Mouse (Mus musculus): ENCODE data around the gene Prss53. TPM values are rescaled to one million over a fixed set of nuclear protein-coding genes. Genes with fewer than 3 reads are reported as not detected.

Gene Prss53
- 1.1 and 1.4 TPM in 2 replicates for polyA plus RNA-seq (2015; fragmentation: Nextera tagmentation; extraction: Ambion mirVana)

DNA sequence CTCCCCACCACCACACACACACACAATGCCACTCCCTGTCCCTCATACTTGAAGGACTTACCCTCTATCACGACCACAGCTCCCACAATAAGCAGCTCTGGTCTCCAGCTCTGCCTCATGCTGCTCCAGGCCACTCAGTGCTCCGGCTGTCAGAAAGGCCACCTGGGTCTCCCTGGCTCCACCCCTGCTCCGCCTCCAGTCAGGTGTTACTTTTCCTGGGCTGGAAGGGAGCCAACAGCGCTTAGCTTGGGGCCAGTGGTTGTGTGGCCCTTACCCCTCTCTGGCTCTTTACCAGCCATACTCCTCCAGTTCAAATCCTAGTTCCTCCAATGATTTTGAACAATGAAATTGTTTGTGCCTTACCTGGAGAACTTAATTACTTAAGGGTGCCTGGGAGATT lies at the start of gene Prss53:
Gene Prss53 (minus strand): TSS at position 173 of the 400 bp plus-strand sequence.
- Histone ChIP-seq H3K9me3 (no peaks in the 10 kb centered on the region), H3K4me2 (no peak within 1 kb of the TSS), H3K4me1 (peaks cover 16% of the 10 kb centered on the region), H3K9ac (no peak within 1 kb of the TSS), H3K27ac (no peak within 1 kb of the TSS), H3K27me3 (no peaks in the 10 kb centered on the region), H3K4me3 (no peak within 1 kb of the TSS), H3K36me3 (peaks cover 50% of the 10 kb centered on the region)
- 26% methylated on average over 4 of the region's 4 CpGs for WGBS
- no peak for ATAC-seq (ENCODE audit: borderline replicate concordance, extremely low read depth, low FRiP score, low TSS enrichment)

DNA sequence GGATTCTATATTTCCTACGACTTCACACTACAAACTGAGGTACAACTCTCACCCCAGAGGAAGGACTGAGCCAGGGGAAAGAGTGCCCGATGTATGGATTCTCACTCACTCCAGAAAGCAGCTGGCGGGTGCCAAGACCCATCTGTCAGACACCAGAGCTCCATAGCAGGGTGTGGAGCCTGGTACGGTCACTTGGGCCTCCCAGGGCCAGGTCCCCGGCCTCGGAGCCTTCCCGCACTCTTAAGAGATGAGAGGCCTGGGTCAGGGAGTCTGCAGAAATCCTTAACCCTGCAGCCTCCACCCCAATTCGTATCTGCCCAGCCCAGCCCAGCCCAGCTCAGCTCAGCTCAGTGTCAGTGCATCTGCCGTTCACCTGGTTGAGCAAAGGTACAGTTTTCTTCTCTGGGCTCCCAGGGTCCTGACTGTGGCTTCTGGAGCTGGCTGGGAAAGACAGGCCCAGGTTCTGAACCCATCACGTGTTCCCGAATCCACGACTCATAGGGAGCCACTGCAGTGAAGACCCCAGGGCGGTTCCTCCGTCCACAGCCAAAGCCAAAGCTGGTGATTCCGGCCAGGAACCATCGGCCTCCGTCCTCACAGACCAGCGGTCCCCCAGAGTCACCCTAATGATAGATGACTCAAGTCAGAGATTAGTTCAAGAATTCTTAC lies 45.6 kb upstream of the Prss53 start:
- no peaks in the 10 kb centered on the region for H3K9me3 ChIP-seq
- no peaks in the 10 kb centered on the region for H3K27me3 ChIP-seq
- H3K27ac ChIP-seq: peak overlapping the region; percentile 71
- WGBS: 51% methylated on average over 18 of the region's 18 CpGs
- peak overlapping the region; percentile 73 for H3K4me3 ChIP-seq
- H3K4me1 ChIP-seq: peaks cover 40% of the 10 kb centered on the region
- peak overlapping the region; percentile 97 for H3K4me2 ChIP-seq
- peak overlapping the region; percentile 78 for H3K9ac ChIP-seq
- H3K36me3 ChIP-seq: no peaks in the 10 kb centered on the region
- no peak for ATAC-seq (ENCODE audit: borderline replicate concordance, extremely low read depth, low FRiP score, low TSS enrichment)

- H3K9me3 ChIP-seq: no peaks in the 10 kb centered on the region
- WGBS: under 1% methylated on average over 38 of the region's 38 CpGs
- H3K9ac ChIP-seq: peak overlapping the region; percentile 78
- no peaks in the 10 kb centered on the region for H3K27me3 ChIP-seq
- H3K4me3 ChIP-seq: peak overlapping the region; percentile 73
- peaks cover 45% of the 10 kb centered on the region for H3K4me1 ChIP-seq
- ATAC-seq (ENCODE audit: borderline replicate concordance, extremely low read depth, low FRiP score, low TSS enrichment): peak; percentile 14
- peak overlapping the region; percentile 71 for H3K27ac ChIP-seq
- H3K4me2 ChIP-seq: peak overlapping the region; percentile 97
- no peaks in the 10 kb centered on the region for H3K36me3 ChIP-seq
These were observed 45.0 kb upstream of the Prss53 start for GRCm38 (mm10) chr7:127935748-127936159.

GRCm38 (mm10) chr7:127935028-127935722 lies 44.4 kb upstream of the Prss53 start:
- Histone ChIP-seq H3K27ac (peak overlapping the region; percentile 72), H3K36me3 (no peaks in the 10 kb centered on the region), H3K4me2 (peak overlapping the region; percentile 97), H3K4me1 (peaks cover 51% of the 10 kb centered on the region), H3K9ac (peak overlapping the region; percentile 78), H3K27me3 (peaks cover 4% of the 10 kb centered on the region), H3K9me3 (no peaks in the 10 kb centered on the region), H3K4me3 (peak overlapping the region; percentile 73)
- ATAC-seq (ENCODE audit: borderline replicate concordance, extremely low read depth, low FRiP score, low TSS enrichment): peak; percentile 93
- 6% methylated on average over 32 of the region's 32 CpGs for WGBS

- Histone ChIP-seq H3K4me1 (peaks cover 53% of the 10 kb centered on the region), H3K27ac (0 out of 2 replicates have a peak overlapping the region, but pooled peaks have one; percentile 96), H3K27me3 (peaks cover 13% of the 10 kb centered on the region), H3K9me3 (no peaks in the 10 kb centered on the region), H3K4me3 (no peak overlapping the region), H3K36me3 (no peaks in the 10 kb centered on the region), H3K4me2 (no peak overlapping the region), H3K9ac (no peak overlapping the region)
- no peak for ATAC-seq (ENCODE audit: borderline replicate concordance, extremely low read depth, low FRiP score, low TSS enrichment)
- 80% methylated on average over 5 of the region's 5 CpGs for WGBS
These were observed 43.3 kb upstream of the Prss53 start for GRCm38 (mm10) chr7:127934075-127934474.

- Histone ChIP-seq H3K4me3 (0 out of 2 replicates have a peak overlapping the region, but pooled peaks have one; percentile 5), H3K27me3 (peaks cover 20% of the 10 kb centered on the region), H3K9ac (no peak overlapping the region; the same call in 1 of the 2 replicates), H3K27ac (peak overlapping the region; percentile 96), H3K9me3 (no peaks in the 10 kb centered on the region), H3K4me1 (peaks cover 54% of the 10 kb centered on the region), H3K36me3 (no peaks in the 10 kb centered on the region), H3K4me2 (peak overlapping the region; percentile 31)
- WGBS: 23% methylated on average over 13 of the region's 13 CpGs
- no peak for ATAC-seq (ENCODE audit: borderline replicate concordance, extremely low read depth, low FRiP score, low TSS enrichment)
These were observed 41.7 kb upstream of the Prss53 start for GRCm38 (mm10) chr7:127932273-127933031.

DNA sequence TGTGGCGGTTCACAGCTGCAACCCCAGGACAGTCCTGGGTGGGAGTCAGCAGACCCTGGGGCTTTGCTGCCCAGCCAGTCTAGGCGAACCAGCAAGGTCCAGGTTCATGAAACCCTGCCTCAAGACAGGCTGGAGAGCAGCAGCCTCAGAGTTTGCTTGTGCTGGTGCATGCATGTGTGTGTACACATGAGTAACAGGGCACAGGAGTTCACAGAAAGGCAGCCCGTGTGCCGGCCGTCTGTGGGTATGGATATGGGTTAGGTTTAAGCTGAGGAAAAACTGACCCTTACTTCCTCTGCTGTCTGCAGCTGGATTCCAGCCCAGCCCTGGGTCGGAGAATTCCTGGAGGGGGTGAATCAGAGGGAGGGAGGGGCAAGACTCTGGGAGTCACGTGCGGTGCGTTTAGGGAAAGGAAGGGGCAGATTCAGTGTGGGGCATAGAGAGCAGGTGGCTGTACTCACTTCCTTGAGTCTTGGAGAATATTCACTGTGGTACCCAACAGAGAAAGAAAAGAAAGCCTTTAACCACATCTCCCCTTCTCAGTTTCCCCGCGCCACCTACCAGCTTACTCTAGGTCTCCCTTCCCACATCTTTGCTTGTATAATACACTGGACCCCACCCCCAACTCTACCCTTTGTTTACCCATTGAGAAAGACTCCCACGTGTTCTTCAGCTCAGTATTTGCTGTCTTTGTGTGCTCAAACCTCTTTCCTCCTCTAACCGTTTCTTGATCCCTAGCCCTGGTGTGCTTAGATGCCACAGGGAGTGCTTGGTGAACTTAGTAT lies 40.8 kb upstream of the Prss53 start:
- H3K27ac ChIP-seq: peak overlapping the region; percentile 96
- peaks cover 5% of the 10 kb centered on the region; the same call in 1 of the 2 replicates for H3K36me3 ChIP-seq
- H3K4me1 ChIP-seq: peaks cover 62% of the 10 kb centered on the region
- ATAC-seq (ENCODE audit: borderline replicate concordance, extremely low read depth, low FRiP score, low TSS enrichment): 0 out of 2 replicates have a peak, but pooled peaks have one; percentile 19
- no peaks in the 10 kb centered on the region for H3K9me3 ChIP-seq
- peaks cover 20% of the 10 kb centered on the region for H3K27me3 ChIP-seq
- 21% methylated on average over 13 of the region's 13 CpGs for WGBS
- 0 out of 2 replicates have a peak overlapping the region, but pooled peaks have one; percentile 5 for H3K4me3 ChIP-seq
- H3K4me2 ChIP-seq: peak overlapping the region; percentile 31
- H3K9ac ChIP-seq: peak overlapping the region; percentile 14; the same call in 1 of the 2 replicates

DNA sequence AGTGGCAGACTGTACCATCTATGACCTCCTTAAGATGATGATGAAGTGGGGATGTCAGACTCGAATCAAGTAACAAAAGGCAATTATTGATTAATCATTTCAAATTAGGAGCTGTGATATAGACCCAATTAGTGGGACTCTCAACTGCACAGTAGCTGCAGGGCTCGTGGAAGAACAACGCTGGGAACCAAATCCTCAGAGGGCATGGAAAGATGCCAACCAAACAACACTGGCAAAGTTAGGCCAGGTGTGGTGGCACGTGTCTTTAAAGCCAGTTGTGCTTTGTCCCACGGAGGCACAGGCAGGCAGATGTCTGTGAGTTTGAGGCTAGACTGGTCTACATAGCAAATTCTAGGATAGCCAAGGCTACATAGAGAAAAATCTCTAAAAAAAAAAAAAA lies 39.9 kb upstream of the Prss53 start:
- H3K36me3 ChIP-seq: peaks cover 10% of the 10 kb centered on the region; the same call in 1 of the 2 replicates
- peak overlapping the region; percentile 50 for H3K4me2 ChIP-seq
- peak overlapping the region; percentile 96 for H3K27ac ChIP-seq
- peaks cover 20% of the 10 kb centered on the region for H3K27me3 ChIP-seq
- no peak for ATAC-seq (ENCODE audit: borderline replicate concordance, extremely low read depth, low FRiP score, low TSS enrichment)
- WGBS: 51% methylated on average over 5 of the region's 5 CpGs
- no peaks in the 10 kb centered on the region for H3K9me3 ChIP-seq
- no peak overlapping the region for H3K9ac ChIP-seq
- H3K4me1 ChIP-seq: peaks cover 64% of the 10 kb centered on the region
- H3K4me3 ChIP-seq: no peak overlapping the region

DNA sequence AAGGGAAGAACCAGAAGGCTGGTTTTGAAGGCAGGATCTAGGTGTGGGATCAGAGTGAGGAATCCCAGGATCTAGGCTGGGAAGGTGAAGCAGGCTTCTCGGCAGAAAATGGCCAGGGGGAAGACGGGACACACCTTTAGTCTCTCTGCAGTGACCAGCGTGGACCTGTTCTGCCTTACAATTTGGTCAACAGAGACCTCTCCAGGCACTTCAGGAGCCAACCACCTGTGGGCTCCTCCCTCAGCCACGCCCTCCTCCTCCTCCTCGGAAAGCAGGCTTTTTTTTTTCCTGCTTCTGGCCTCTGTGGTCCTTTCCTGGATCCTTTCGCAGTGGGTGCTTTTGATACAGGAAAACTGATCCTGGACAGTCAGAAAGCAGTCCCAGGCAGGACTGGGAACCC lies 39.2 kb upstream of the Prss53 start, which contains the start of gene Prss8:
Gene Prss8 (minus strand): TSS at position 182 of the 400 bp plus-strand sequence.
- Histone ChIP-seq H3K27ac (peak within 1 kb of the TSS; percentile 96), H3K27me3 (peaks cover 20% of the 10 kb centered on the region), H3K4me3 (peak within 1 kb of the TSS; percentile 49), H3K9me3 (no peaks in the 10 kb centered on the region), H3K4me2 (peak within 1 kb of the TSS; percentile 50), H3K9ac (peak within 1 kb of the TSS; percentile 59), H3K4me1 (peaks cover 65% of the 10 kb centered on the region), H3K36me3 (peaks cover 17% of the 10 kb centered on the region; the same call in 1 of the 2 replicates)
- ATAC-seq (ENCODE audit: borderline replicate concordance, extremely low read depth, low FRiP score, low TSS enrichment): no peak
- 12% methylated on average over 6 of the region's 6 CpGs for WGBS

- peak overlapping the region; percentile 49 for H3K4me3 ChIP-seq
- peaks cover 20% of the 10 kb centered on the region for H3K27me3 ChIP-seq
- H3K27ac ChIP-seq: peak overlapping the region; percentile 96
- WGBS: 26% methylated on average over 5 of the region's 5 CpGs
- ATAC-seq (ENCODE audit: borderline replicate concordance, extremely low read depth, low FRiP score, low TSS enrichment): no peak
- peak overlapping the region; percentile 50 for H3K4me2 ChIP-seq
- no peaks in the 10 kb centered on the region for H3K9me3 ChIP-seq
- H3K36me3 ChIP-seq: peaks cover 26% of the 10 kb centered on the region; the same call in 1 of the 2 replicates
- peak overlapping the region; percentile 59 for H3K9ac ChIP-seq
- peaks cover 67% of the 10 kb centered on the region for H3K4me1 ChIP-seq
These were observed 37.8 kb upstream of the Prss53 start for GRCm38 (mm10) chr7:127928596-127928995.

- Histone ChIP-seq H3K27ac (peak overlapping the region; percentile 96), H3K9ac (peak overlapping the region; percentile 29; the same call in 1 of the 2 replicates)
These were observed 37.0 kb upstream of the Prss53 start for GRCm38 (mm10) chr7:127927726-127928125.

More at GRCm38 (mm10) chr7:127927726-127928125, 37.0 kb upstream of the Prss53 start:
- WGBS: 77% methylated on average over 11 of the region's 11 CpGs
- Histone ChIP-seq H3K36me3 (peaks cover 30% of the 10 kb centered on the region), H3K9me3 (no peaks in the 10 kb centered on the region), H3K4me1 (peaks cover 69% of the 10 kb centered on the region), H3K4me3 (peak overlapping the region; percentile 49), H3K4me2 (peak overlapping the region; percentile 50), H3K27me3 (peaks cover 20% of the 10 kb centered on the region)
- no peak for ATAC-seq (ENCODE audit: borderline replicate concordance, extremely low read depth, low FRiP score, low TSS enrichment)

Measured in lung, embryonic 15.5 days (tissue).